Mouse (Mus musculus) ovary, postnatal 14 days (tissue): ENCODE data around the gene Map3k1.

Source experiments
- DNase-seq: peaks from one replicate; pipeline ENCODE4 v3.0.0; 2022; ENCODE audit warnings: low spot score

Gene Map3k1

DNA sequence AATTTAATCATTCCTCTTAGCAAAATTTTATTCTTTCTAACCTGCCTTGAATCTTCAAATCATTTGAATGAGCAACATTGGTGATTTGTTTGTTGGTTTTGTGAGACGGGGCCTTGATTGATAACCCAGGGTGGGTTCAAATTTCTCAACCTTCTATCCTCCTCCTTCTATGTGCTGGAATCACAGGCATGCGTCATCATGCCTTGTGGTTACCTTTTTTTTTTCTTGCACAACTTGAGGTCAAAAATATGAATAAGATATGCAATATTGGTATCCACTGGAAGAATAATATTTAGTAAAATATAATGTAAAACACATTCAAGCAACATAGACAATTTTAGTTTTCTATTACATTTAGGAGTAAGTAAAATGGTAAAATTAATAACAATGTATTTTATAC, 3.9 kb upstream of the Map3k1 start:
- no peak for DNase-seq

GRCm38 (mm10) chr13:111810998-111811628, 2.3 kb upstream of the Map3k1 start:
- no peak for DNase-seq

DNA sequence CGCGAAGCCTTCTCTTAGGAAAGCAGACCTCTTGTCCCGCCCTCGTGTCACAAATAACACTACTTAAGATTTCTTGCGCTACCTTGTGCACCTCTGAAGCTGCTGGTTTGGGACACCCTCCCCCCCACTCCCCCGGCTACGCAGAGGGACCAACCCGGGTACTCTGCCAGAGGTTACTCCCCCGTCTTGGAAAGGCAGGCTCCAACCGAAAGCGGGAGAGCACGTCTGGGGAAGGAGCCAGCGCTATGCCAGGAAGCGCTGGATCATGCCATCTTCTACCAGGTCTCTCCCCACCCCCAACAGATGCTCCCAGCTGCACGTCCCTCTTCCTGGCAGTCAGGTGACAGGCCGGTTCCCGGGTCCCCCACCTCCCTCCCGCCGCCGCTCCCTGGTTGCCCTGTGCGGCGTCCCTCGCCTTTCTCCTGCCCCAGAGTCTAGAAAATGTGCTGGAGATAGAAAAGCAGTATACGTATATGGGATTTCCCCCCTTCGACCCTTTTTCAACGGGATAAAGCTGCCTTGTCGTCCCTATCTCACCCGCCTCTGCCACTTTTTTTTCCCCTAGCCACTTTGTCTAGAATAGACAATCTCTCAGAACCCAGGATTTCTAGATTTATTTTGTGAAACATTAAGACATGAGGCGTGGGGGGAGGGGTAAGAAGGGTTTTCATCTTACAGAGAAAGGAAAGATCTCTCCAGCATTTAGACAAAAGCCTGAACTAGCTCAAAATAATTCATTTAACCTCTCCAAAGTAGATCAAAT, 854 bp upstream of the Map3k1 start:
- DNase-seq, result no peak

DNA sequence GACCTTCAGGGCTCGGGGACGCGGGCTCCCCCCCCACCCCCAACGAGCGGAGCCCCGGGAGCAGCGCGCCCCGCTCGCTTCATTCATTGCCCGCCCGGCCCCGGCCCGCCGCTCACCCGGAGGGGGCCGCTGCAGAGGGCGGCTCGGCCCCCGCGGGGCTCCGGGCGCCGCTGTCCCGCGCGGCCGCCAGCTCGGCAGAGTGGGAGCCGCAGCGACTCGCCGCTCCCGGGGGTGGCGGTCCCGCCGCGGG, 481 bp downstream of the Map3k1 start:
- DNase-seq, result no peak

- no peak for DNase-seq
Measured at GRCm38 (mm10) chr13:111807596-111808386, 1.0 kb downstream of the Map3k1 start.

DNA sequence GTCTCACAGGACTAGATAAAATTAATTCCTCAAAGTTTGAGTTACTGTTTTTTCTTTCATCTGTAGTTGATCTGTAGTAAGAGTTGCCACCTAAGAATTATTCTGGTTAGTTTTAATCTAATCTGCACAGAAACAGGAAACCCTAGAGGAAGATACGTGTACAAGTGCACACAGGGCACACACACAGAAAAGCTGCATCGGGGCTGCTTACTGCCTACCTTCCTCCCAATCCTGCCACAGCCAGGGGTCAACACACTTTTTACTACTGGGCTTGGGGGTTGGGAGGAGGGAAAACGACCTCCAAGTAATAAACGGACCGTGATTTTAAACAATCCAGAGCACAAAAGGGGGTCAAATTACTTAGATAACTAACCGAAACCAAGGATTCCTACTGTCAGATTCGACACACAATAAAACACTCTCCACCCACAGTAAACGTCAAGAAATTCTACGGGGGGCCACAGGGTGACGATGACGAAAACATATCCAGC, 1.6 kb downstream of the Map3k1 start:
- no peak for DNase-seq

DNA sequence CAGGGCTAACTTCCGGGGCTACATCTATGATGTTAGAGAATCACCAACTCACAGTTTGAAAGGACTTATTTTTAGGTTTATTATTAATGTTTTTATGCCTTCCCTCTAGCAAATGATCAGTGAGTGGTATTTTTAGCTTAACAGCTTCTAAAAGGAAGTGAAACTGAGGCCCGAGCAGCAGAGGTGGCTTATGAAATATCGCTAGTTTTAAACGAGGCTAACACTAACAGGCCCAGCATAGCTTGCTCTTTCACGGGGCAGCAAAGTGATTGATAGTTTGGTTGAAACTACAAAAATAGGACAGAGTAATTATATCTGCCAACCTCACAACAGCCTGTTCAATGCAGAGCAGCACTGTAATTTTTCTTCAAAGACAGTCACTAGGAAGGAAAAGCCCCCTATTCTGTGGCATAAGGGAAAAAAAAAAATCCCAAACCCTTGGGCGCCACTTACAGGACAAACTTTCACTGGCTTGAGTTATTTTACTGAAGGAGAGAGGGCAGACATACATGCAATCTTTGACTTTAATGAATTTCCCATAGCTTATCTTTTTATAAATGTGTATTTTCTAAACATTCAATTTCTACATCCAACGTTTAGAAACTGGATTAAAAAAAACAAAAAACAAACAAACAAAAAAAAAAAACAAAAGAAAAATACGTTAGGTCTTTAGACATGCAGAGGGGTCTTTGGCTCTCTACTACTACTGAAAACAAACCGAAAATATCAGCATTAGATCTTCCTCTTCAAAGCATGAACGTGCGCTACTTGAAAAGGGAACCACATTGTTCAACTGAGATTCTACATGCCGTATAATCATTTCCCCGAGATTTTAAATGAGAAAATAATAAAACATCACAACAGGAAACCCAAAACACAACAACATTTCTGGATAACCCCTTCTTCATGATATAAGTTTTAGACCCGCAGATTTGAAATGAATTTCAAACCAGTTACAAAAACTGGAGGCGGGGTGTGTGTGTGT, 2.8 kb downstream of the Map3k1 start:
- no peak for DNase-seq

- no peak for DNase-seq
Measured at GRCm38 (mm10) chr13:111804951-111805673, 3.7 kb downstream of the Map3k1 start.

GRCm38 (mm10) chr13:111804189-111804588, 4.6 kb downstream of the Map3k1 start:
- DNase-seq, result no peak

- DNase-seq, result no peak
Measured at GRCm38 (mm10) chr13:111803506-111803905, 5.3 kb downstream of the Map3k1 start.

GRCm38 (mm10) chr13:111802900-111803299, 5.9 kb downstream of the Map3k1 start:
- no peak for DNase-seq

GRCm38 (mm10) chr13:111802271-111802665, 6.5 kb downstream of the Map3k1 start:
- no peak for DNase-seq

DNA sequence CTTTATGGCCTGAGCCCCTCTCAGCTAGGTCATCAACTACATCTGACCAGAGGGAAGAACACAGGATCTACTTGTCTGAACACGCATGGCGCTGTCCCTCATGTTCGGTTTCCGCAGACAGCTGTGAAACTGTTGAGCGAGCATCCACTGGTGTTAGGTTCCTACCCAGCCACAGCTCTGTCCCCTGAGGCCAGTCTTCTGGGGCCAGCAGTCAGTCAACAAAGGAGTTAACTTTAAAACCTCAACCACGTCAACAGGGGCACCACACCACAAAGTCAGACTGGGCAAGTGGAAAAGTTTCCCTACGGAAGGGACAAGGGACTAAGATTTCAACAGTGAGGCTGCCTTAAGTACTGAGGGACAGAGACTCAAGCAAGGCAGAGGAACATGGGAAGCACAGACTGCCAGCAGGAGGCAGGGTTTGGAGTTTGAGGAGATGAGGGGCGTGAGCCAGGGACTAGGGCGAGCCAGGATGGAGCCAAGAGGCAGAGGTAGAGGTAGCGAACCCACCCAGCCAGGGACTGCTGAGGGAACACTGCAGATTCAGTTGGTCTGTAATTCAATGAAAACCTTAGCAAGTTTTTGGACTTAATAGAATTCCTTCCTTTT, 7.0 kb downstream of the Map3k1 start:
- DNase-seq, result no peak

DNA sequence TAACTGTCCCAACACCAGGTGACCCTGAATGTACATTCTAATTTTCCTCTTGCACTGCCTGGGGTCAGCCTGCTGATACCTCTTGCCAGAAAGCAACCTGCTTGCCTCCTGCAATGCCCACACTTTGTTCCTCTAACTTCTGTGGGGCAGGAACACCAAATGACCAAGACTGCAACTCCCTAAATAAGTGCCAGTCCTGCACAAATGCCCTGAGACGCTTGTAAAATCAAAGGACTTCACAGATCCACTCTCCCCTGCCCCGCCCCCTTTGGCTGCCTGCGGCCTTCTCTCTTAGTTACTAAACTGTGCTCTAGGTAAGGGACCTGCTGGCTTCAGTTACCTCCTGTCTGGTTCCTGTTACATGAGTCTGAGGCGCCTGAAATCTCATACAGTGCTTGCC, 7.9 kb downstream of the Map3k1 start:
- DNase-seq, result no peak

- no peak for DNase-seq
Measured at GRCm38 (mm10) chr13:111798044-111798443, 10.7 kb downstream of the Map3k1 start.

DNA sequence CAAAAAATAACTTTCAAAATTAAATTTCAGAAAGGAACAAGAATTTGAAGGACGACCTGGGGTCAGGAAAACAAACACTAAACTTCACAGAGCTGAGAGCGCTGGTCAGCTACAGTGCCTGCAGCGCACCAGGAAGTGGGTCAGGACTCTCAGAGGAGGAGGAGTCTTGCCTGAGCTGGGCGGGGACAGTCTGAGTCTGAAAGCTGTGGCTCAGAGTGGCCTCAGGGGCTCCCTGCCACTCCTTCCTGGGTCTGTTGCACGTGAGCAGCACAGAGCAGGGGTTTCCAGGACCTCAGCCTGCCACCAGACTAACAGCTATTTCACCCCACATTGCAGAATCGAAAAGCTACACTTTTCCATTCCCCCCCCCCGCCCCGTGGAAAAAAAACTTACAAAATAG, 11.8 kb downstream of the Map3k1 start:
- no peak for DNase-seq

DNA sequence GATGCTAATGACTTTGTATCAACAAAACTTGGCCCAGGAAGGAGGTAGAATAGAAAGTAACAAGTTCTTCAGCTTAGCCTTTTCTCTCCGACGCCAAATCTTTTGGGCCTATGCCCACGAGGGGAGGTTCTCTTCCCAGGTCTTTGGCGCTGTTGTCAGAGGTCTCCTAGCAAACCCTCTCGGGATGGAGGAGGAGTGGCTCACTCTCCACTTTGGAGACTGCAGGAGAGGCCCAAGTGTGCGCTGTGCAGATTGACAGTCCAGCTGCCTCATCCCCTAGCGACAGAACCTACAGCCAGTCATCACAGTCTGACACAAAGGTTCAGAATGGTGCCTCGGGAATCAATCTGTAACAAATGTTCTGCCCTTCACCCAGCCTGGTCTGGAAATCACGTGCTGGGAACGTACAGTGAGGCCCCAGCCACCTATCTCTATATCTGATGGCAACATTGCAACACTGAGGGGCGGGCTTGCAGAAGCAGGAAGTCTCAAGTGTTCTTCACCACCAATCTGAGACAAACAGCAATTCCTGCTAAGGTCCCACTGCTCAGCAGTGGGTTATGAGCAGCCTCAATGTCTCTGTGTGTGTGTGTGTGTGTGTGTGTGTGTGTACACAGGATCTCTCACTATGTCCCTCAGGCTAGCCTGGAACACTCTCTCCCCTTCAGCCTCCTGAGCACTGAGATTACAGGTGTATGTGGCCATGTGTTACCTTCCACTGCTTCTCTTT, 12.4 kb downstream of the Map3k1 start:
- DNase-seq, result peak; percentile 62

- DNase-seq, result no peak
Measured at GRCm38 (mm10) chr13:111792975-111793287, 15.9 kb downstream of the Map3k1 start.

DNA sequence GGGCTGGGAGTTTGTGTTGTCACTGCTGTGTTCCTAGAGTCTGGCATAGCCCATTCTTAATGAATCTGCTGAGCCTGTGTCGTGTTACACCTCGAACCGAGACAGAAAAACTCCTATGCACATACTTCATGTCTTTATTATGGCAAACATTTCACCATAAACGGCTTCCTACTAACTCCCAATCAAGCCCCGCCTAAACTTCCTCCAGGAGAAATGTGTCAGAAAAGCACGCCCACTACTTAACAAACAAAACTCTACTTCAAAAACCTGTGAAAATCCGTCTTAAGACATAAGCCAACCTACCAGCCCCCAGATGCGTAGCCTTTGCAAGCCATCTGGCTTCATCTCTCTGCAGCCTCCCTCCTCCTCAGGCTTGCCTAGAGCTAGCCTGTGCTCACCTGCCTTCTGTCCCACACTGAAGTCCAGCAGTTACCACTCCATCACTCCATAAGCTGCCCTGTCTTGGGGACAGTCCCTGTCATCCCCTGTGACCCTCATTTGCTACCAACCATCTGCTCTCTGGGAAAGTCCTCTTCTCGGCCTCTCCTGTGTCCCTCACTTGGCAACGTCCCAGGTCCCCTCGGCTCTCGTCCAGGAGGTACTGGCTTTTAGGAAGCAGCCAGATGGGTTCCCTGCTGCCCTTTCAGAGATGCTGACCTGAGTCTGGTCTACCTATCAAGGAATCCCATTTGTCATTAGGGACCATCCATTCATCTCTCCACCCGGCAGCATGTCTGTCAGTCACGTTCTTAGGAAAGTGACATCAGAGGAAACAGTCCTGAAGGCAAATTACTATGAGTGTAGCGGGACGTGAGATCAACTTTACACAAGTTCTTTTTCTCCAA, 16.4 kb downstream of the Map3k1 start:
- DNase-seq, result no peak
